Mouse (Mus musculus) forebrain, embryonic 15.5 days (tissue): ENCODE data around the gene Znfx1. TPM values are rescaled to one million over a fixed set of nuclear protein-coding genes. Genes with fewer than 3 reads are reported as not detected.
A peak's percentile ranks its signal among the peaks of the same experiment; 100 is the strongest.

Source experiments
- ATAC-seq: fragments of 200-750 bp; cut with Nextera tagmentation; replicated peaks from 2 replicates; pipeline ENCODE4 v1.8.0; 2017; ENCODE audit warnings: mild to moderate bottlenecking, moderate TSS enrichment, moderate library complexity
- H3K27ac ChIP-seq: fragments of 300-500 bp; sonication (generic); replicated peaks from 2 replicates; pipeline ENCODE4 v1.5.1; 2015; ENCODE audit warnings: mild to moderate bottlenecking, inconsistent platforms
- H3K27me3 ChIP-seq: fragments of 300-500 bp; sonication (generic); 2 replicates; pipeline ENCODE4 v1.6.1; 2015; ENCODE audit warnings: inconsistent platforms
- H3K36me3 ChIP-seq: fragments of 300-500 bp; sonication (generic); 2 replicates; pipeline ENCODE4 v1.6.1; 2015; ENCODE audit warnings: mild to moderate bottlenecking, inconsistent platforms
- H3K4me1 ChIP-seq: fragments of 300-500 bp; sonication (generic); 2 replicates; pipeline ENCODE4 v1.6.1; 2015; ENCODE audit warnings: inconsistent platforms
- H3K4me2 ChIP-seq: fragments of 300-500 bp; sonication (generic); replicated peaks from 2 replicates; pipeline ENCODE4 v1.6.1; 2015; ENCODE audit warnings: mild to moderate bottlenecking, inconsistent platforms
- H3K4me3 ChIP-seq: fragments of 300-500 bp; sonication (generic); 2 replicates; pipeline ENCODE4 v1.5.1; 2015; ENCODE audit warnings: mild to moderate bottlenecking, inconsistent platforms
- H3K9ac ChIP-seq: fragments of 300-500 bp; sonication (generic); replicated peaks from 2 replicates; pipeline ENCODE4 v1.6.1; 2015; ENCODE audit warnings: mild to moderate bottlenecking, inconsistent platforms
- H3K9me3 ChIP-seq: fragments of 300-500 bp; sonication (generic); 2 replicates; pipeline ENCODE4 v1.6.1; 2016; ENCODE audit warnings: inconsistent platforms
- WGBS: fragments of 180-500 bp; shearing (Covaris S2); methylation state at CpG from one replicate; pipeline ENCODE4 v1.1.7; 2015; ENCODE audit warnings: mixed read lengths; 5-methylcytosine and 5-hydroxymethylcytosine counted together
- polyA plus RNA-seq: library from polyadenylated mRNA; unstranded; fragments of >200 nt; fragmentation: Nextera tagmentation; extraction: Ambion mirVana; gene quantifications from 2 replicates; pipeline ENCODE4 v1.2.1, GENCODE M21; 2015

The Znfx1 gene
- 7.2 and 7.3 TPM in 2 replicates for polyA plus RNA-seq

GRCm38 (mm10) chr2:167062965-167063880 is at the start of gene Znfx1:
Znfx1 (minus strand) TSS chr2:167063015.
- H3K36me3 ChIP-seq, result peaks cover 30% of the 10 kb centered on the region
- peaks cover 31% of the 10 kb centered on the region for H3K4me1 ChIP-seq
- H3K4me3 ChIP-seq, result peak within 1 kb of the TSS; percentile 90
- no peaks in the 10 kb centered on the region for H3K9me3 ChIP-seq
- no peaks in the 10 kb centered on the region for H3K27me3 ChIP-seq
- peak within 1 kb of the TSS; percentile 93 for H3K27ac ChIP-seq
- peak within 1 kb of the TSS; percentile 96 for H3K9ac ChIP-seq
- under 1% methylated on average over 44 of the region's 57 CpGs for WGBS
- ATAC-seq, result peak; percentile 96
- peak within 1 kb of the TSS; percentile 72 for H3K4me2 ChIP-seq

- no peak overlapping the region for H3K4me3 ChIP-seq
- H3K27ac ChIP-seq, result no peak overlapping the region
- peaks cover 10% of the 10 kb centered on the region for H3K4me1 ChIP-seq
- no peaks in the 10 kb centered on the region for H3K36me3 ChIP-seq
- H3K27me3 ChIP-seq, result no peaks in the 10 kb centered on the region
- peak; percentile 75 for ATAC-seq
- WGBS, result 7% methylated on average over 7 of the region's 7 CpGs
- no peak overlapping the region for H3K9ac ChIP-seq
- H3K9me3 ChIP-seq, result no peaks in the 10 kb centered on the region
- no peak overlapping the region for H3K4me2 ChIP-seq
Observed at GRCm38 (mm10) chr2:167112259-167112658, 49.4 kb upstream of the Znfx1 start.

- peaks cover 10% of the 10 kb centered on the region for H3K4me1 ChIP-seq
- H3K9me3 ChIP-seq, result no peaks in the 10 kb centered on the region
- WGBS, result 78% methylated on average over 8 of the region's 8 CpGs
- H3K4me2 ChIP-seq, result no peak overlapping the region
- 0 out of 2 replicates have a peak, but pooled peaks cover 4% of the 10 kb centered on the region for H3K36me3 ChIP-seq
- H3K27me3 ChIP-seq, result no peaks in the 10 kb centered on the region
- H3K4me3 ChIP-seq, result no peak overlapping the region
- no peak overlapping the region for H3K9ac ChIP-seq
- no peak for ATAC-seq
- no peak overlapping the region for H3K27ac ChIP-seq
Observed at GRCm38 (mm10) chr2:167109506-167109905, 46.7 kb upstream of the Znfx1 start.

- Histone ChIP-seq H3K36me3 (0 out of 2 replicates have a peak, but pooled peaks cover 4% of the 10 kb centered on the region), H3K27me3 (no peaks in the 10 kb centered on the region), H3K9me3 (no peaks in the 10 kb centered on the region), H3K4me1 (peaks cover 8% of the 10 kb centered on the region; the same call in 1 of the 2 replicates), H3K9ac (no peak overlapping the region), H3K27ac (no peak overlapping the region), H3K4me2 (no peak overlapping the region), H3K4me3 (no peak overlapping the region)
- WGBS, result 43% methylated on average over 7 of the region's 7 CpGs
- ATAC-seq, result no peak
Observed at GRCm38 (mm10) chr2:167103546-167103945, 40.7 kb upstream of the Znfx1 start.

GRCm38 (mm10) chr2:167101743-167102441 is 39.1 kb upstream of the Znfx1 start:
- H3K4me1 ChIP-seq, result peaks cover 8% of the 10 kb centered on the region; the same call in 1 of the 2 replicates
- no peak overlapping the region for H3K27ac ChIP-seq
- WGBS, result 85% methylated on average over 17 of the region's 17 CpGs

GRCm38 (mm10) chr2:167094688-167095087 is 31.9 kb upstream of the Znfx1 start:
- H3K9me3 ChIP-seq, result no peaks in the 10 kb centered on the region
- WGBS, result 91% methylated on average over 4 of the region's 4 CpGs
- ATAC-seq, result no peak

More at GRCm38 (mm10) chr2:167101743-167102441, 39.1 kb upstream of the Znfx1 start:
- no peak overlapping the region for H3K4me3 ChIP-seq
- H3K9ac ChIP-seq, result no peak overlapping the region
- H3K27me3 ChIP-seq, result no peaks in the 10 kb centered on the region
- no peak for ATAC-seq
- H3K9me3 ChIP-seq, result no peaks in the 10 kb centered on the region
- no peak overlapping the region for H3K4me2 ChIP-seq
- H3K36me3 ChIP-seq, result 0 out of 2 replicates have a peak, but pooled peaks cover 4% of the 10 kb centered on the region

GRCm38 (mm10) chr2:167093171-167093900 is 30.5 kb upstream of the Znfx1 start:
- ATAC-seq, result no peak
- Histone ChIP-seq H3K9me3 (no peaks in the 10 kb centered on the region), H3K4me3 (no peak overlapping the region), H3K4me1 (no peaks in the 10 kb centered on the region), H3K27me3 (no peaks in the 10 kb centered on the region), H3K27ac (no peak overlapping the region), H3K4me2 (no peak overlapping the region), H3K36me3 (no peaks in the 10 kb centered on the region), H3K9ac (no peak overlapping the region)
- 91% methylated on average over 13 of the region's 13 CpGs for WGBS

More at GRCm38 (mm10) chr2:167094688-167095087, 31.9 kb upstream of the Znfx1 start:
- no peak overlapping the region for H3K27ac ChIP-seq
- no peak overlapping the region for H3K4me2 ChIP-seq
- no peak overlapping the region for H3K4me3 ChIP-seq
- H3K36me3 ChIP-seq, result no peaks in the 10 kb centered on the region
- no peaks in the 10 kb centered on the region for H3K27me3 ChIP-seq
- H3K4me1 ChIP-seq, result no peaks in the 10 kb centered on the region
- H3K9ac ChIP-seq, result no peak overlapping the region

GRCm38 (mm10) chr2:167090271-167090670 is 27.5 kb upstream of the Znfx1 start:
- H3K36me3 ChIP-seq, result no peaks in the 10 kb centered on the region
- no peak overlapping the region for H3K4me3 ChIP-seq
- H3K4me2 ChIP-seq, result no peak overlapping the region
- H3K27ac ChIP-seq, result no peak overlapping the region
- no peaks in the 10 kb centered on the region for H3K4me1 ChIP-seq
- WGBS, result 38% methylated on average over 1 of the region's 1 CpGs
- H3K9ac ChIP-seq, result no peak overlapping the region
- H3K27me3 ChIP-seq, result no peaks in the 10 kb centered on the region
- ATAC-seq, result no peak
- no peaks in the 10 kb centered on the region for H3K9me3 ChIP-seq

GRCm38 (mm10) chr2:167086836-167087235 is 24.0 kb upstream of the Znfx1 start:
- H3K4me1 ChIP-seq, result no peaks in the 10 kb centered on the region
- no peaks in the 10 kb centered on the region for H3K36me3 ChIP-seq
- H3K4me3 ChIP-seq, result no peak overlapping the region
- WGBS, result 89% methylated on average over 5 of the region's 5 CpGs
- no peak overlapping the region for H3K27ac ChIP-seq
- no peaks in the 10 kb centered on the region for H3K27me3 ChIP-seq
- no peak for ATAC-seq
- no peak overlapping the region for H3K4me2 ChIP-seq
- H3K9ac ChIP-seq, result no peak overlapping the region
- no peaks in the 10 kb centered on the region for H3K9me3 ChIP-seq

- Histone ChIP-seq H3K27ac (no peak overlapping the region), H3K9me3 (no peaks in the 10 kb centered on the region), H3K27me3 (no peaks in the 10 kb centered on the region), H3K4me1 (0 out of 2 replicates have a peak, but pooled peaks cover 4% of the 10 kb centered on the region), H3K4me2 (no peak overlapping the region), H3K36me3 (no peaks in the 10 kb centered on the region), H3K9ac (no peak overlapping the region), H3K4me3 (no peak overlapping the region)
- no peak for ATAC-seq
- WGBS, result 78% methylated on average over 11 of the region's 11 CpGs
Observed at GRCm38 (mm10) chr2:167086092-167086491, 23.3 kb upstream of the Znfx1 start.

GRCm38 (mm10) chr2:167081639-167082038 is 18.8 kb upstream of the Znfx1 start:
- Histone ChIP-seq H3K36me3 (no peaks in the 10 kb centered on the region), H3K4me3 (no peak overlapping the region), H3K9ac (no peak overlapping the region), H3K27ac (no peak overlapping the region), H3K4me2 (no peak overlapping the region), H3K27me3 (no peaks in the 10 kb centered on the region), H3K9me3 (no peaks in the 10 kb centered on the region), H3K4me1 (peaks cover 22% of the 10 kb centered on the region)
- ATAC-seq, result no peak
- 43% methylated on average over 4 of the region's 4 CpGs for WGBS
